ENCODE assay signal across 16 mouse cellular contexts in the genomic region with DNA sequence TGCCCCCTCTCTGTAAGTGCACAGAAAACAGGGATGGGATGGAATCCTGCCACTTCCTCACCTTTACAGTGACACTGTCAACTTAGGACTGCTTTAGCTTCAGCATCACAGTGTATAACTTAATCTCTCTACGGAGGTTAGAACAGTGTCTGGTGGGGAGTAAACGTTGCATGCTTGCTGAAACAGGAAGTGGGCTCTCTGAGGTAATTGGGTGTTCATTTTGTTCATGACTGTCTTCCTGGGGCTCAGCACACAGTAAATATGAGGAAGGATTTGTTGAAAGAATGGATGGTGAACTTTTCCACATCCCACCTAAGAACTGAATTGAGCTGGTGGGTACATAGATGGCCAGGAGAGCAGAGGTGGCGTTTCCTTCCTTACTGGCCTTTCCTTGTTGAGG. TPM values are rescaled to one million over a fixed set of nuclear protein-coding genes. Genes with fewer than 3 reads are reported as not detected.
"Had no signal": no experiment of that assay in that cellular context is flagged by ENCODE, and none has a peak within 500 bp of the region (broad histone marks: within the 10 kb centered on the region; RNA-seq: fewer than 3 reads in every experiment).

No protein-coding gene starts in this region.

- H3K9ac ChIP-seq: neural tube, embryonic 13.5 days; neural tube, embryonic 15.5 days; stomach, embryonic 15.5 days had no signal

- DNase-seq: retina, postnatal 1 day; right cerebral cortex, adult 18-20 months; right cerebral cortex, postnatal 14 days; right cerebral cortex, postnatal 25 days; right cerebral cortex, postnatal 4 days; spleen, adult 18-20 months; thymus, adult 18-20 months; thymus, adult 2 months; thymus, postnatal 14 days; thymus, postnatal 25 days; thymus, postnatal 36 days had no signal

- H3K4me3 ChIP-seq: neural tube, embryonic 13.5 days; neural tube, embryonic 15.5 days; stomach, embryonic 15.5 days had no signal

- H3K27ac ChIP-seq: neural tube, embryonic 13.5 days; neural tube, embryonic 15.5 days; stomach, embryonic 15.5 days; stomach, postnatal 0 days had no signal

- H3K27me3 ChIP-seq: neural tube, embryonic 13.5 days; neural tube, embryonic 15.5 days; stomach, embryonic 15.5 days had no signal

- H3K4me1 ChIP-seq: neural tube, embryonic 13.5 days; neural tube, embryonic 15.5 days; stomach, embryonic 15.5 days had no signal

- H3K4me2 ChIP-seq: neural tube, embryonic 13.5 days; neural tube, embryonic 15.5 days; stomach, embryonic 15.5 days had no signal

- H3K9me3 ChIP-seq: neural tube, embryonic 13.5 days; neural tube, embryonic 15.5 days; stomach, embryonic 15.5 days had no signal

RNA-seq across cellular contexts. Expression of a gene that starts 31.7 kb away (rescaled TPM):
- total RNA-seq: neutrophil, adult 5-6 weeks had no signal
